Mouse (Mus musculus): ENCODE data around the gene Il23a. TPM values are rescaled to one million over a fixed set of nuclear protein-coding genes. Genes with fewer than 3 reads are reported as not detected.

Il23a gene
- polyA plus RNA-seq (2015; fragmentation: Nextera tagmentation; extraction: Ambion mirVana): 4.0 and 4.8 TPM in 2 replicates

DNA sequence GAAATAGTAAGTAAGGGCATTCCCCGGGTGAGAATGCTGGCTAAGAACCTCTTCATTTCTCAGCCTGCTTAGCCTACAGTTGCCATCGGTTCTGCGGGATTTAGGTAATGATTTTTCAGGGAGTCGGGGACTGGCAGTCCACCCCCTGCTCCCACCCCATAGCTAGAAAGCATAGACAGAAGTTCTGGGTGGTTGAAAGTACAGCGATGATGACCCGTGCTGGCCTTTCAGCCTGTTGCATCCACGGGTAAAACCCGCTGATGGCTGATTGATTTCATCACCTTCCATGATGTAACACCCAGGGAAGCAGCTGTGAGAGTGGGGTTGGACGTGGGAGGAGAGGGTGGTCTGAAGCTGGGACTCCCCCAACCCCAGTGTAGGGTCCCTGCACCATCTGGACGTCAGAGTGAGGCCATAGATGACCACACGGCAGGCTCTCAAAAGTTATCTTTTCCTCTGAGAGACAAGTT, at the start of gene Il23a:
Gene Il23a (minus strand): TSS at position 51 of the 470 bp plus-strand sequence.
- WGBS: 69% methylated on average over 11 of the region's 11 CpGs
- ATAC-seq (replicated peaks; ENCODE audit: insufficient number of reproducible peaks, insufficient read depth, low FRiP score, low read depth): no peak
- no peaks in the 10 kb centered on the region for H3K36me3 ChIP-seq
- no peaks in the 10 kb centered on the region for H3K27me3 ChIP-seq
- no peaks in the 10 kb centered on the region for H3K9me3 ChIP-seq (replicated peaks)
- H3K4me2 ChIP-seq: peak within 1 kb of the TSS; percentile 45
- peaks cover 26% of the 10 kb centered on the region for H3K4me1 ChIP-seq (replicated peaks)
- H3K27ac ChIP-seq: peak within 1 kb of the TSS; percentile 79
- H3K9ac ChIP-seq: no peak within 1 kb of the TSS
- peak within 1 kb of the TSS; percentile 29 for H3K4me3 ChIP-seq

- 86% methylated on average over 8 of the region's 8 CpGs for WGBS
- ATAC-seq (replicated peaks; ENCODE audit: insufficient number of reproducible peaks, insufficient read depth, low FRiP score, low read depth): no peak
- H3K27ac ChIP-seq: no peak overlapping the region
These were observed 49.0 kb upstream of the Il23a start for GRCm38 (mm10) chr10:128347541-128347940.

DNA sequence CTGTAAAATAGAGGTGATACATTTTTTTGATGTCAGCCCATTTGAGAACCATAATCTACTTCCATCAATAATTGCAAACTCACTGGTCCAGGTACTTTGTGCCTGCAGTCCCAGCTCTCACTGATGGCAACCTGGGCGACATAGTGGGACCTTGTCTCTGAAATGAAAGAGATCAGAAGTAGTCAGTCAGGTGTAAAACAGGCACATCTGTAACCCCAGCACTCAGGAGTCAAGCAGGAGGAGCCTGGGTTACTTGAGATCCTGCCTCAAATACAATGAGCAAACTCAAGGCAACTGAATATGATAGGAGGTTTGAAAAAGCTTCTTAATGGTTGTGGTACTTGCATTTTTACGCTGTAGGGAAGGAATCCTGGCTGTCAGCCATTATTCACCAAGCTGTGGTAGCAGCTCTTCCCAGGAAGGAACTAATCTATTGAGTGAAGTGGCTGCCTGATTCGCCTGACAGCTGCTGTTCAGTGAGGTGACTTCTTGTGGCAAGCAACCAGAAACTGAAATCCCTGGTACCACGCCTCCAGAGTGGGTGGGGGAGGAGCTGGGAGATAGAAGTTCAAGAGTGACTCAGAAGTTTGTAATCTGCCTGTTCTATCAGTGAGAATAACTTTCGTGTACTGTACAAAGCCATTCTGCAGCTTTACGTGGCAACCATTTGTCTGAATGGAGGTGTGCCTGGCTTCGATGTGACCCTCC, 46.2 kb upstream of the Il23a start:
- Histone ChIP-seq H3K9me3 (replicated peaks) (no peaks in the 10 kb centered on the region), H3K27ac (peak overlapping the region; percentile 84), H3K36me3 (peaks cover 15% of the 10 kb centered on the region), H3K27me3 (no peaks in the 10 kb centered on the region), H3K4me3 (peak overlapping the region; percentile 37), H3K4me1 (replicated peaks) (peaks cover 59% of the 10 kb centered on the region), H3K4me2 (peak overlapping the region; percentile 61), H3K9ac (peak overlapping the region; percentile 27; the same call in 1 of the 2 replicates)
- peak; percentile 90 for ATAC-seq (replicated peaks; ENCODE audit: insufficient number of reproducible peaks, insufficient read depth, low FRiP score, low read depth)
- 6% methylated on average over 7 of the region's 7 CpGs for WGBS

More at GRCm38 (mm10) chr10:128347541-128347940, 49.0 kb upstream of the Il23a start:
- H3K4me1 ChIP-seq (replicated peaks): peaks cover 43% of the 10 kb centered on the region
- H3K4me3 ChIP-seq: no peak overlapping the region
- H3K36me3 ChIP-seq: peaks cover 37% of the 10 kb centered on the region
- H3K4me2 ChIP-seq: no peak overlapping the region
- no peak overlapping the region for H3K9ac ChIP-seq
- H3K27me3 ChIP-seq: no peaks in the 10 kb centered on the region
- H3K9me3 ChIP-seq (replicated peaks): no peaks in the 10 kb centered on the region

DNA sequence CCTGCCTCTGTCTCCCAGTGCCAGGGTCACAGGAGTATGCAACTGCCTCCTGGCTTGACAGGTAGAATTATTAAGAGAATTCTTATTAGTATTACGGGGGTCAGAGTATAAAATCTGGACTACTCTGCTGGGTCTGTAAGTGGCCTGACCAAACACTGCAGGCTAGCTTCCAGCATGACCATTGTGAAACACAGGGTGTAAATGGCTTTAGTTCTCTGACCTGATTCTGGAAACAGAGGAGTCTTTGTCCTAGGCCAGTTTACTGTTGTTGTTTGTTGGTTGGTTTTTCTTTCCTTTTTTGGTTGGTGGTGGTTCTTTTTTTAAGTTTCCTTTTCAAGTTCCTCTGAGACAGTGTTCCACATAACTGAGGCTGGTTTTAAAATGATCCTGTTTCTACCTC, 44.9 kb upstream of the Il23a start:
- H3K27ac ChIP-seq: 0 out of 2 replicates have a peak overlapping the region, but pooled peaks have one; percentile 42
- H3K4me1 ChIP-seq (replicated peaks): peaks cover 72% of the 10 kb centered on the region
- H3K4me3 ChIP-seq: no peak overlapping the region
- no peaks in the 10 kb centered on the region for H3K9me3 ChIP-seq (replicated peaks)
- H3K27me3 ChIP-seq: no peaks in the 10 kb centered on the region
- H3K4me2 ChIP-seq: no peak overlapping the region
- no peak overlapping the region for H3K9ac ChIP-seq
- WGBS: 87% methylated on average over 1 of the region's 1 CpGs
- no peak for ATAC-seq (replicated peaks; ENCODE audit: insufficient number of reproducible peaks, insufficient read depth, low FRiP score, low read depth)
- peaks cover 9% of the 10 kb centered on the region for H3K36me3 ChIP-seq

- Histone ChIP-seq H3K4me3 (no peak overlapping the region), H3K27me3 (no peaks in the 10 kb centered on the region), H3K36me3 (peaks cover 6% of the 10 kb centered on the region; the same call in 1 of the 2 replicates), H3K4me1 (replicated peaks) (peaks cover 67% of the 10 kb centered on the region), H3K9me3 (replicated peaks) (no peaks in the 10 kb centered on the region), H3K9ac (no peak overlapping the region), H3K27ac (no peak overlapping the region), H3K4me2 (peak overlapping the region; percentile 69; the same call in 1 of the 2 replicates)
- 57% methylated on average over 2 of the region's 2 CpGs for WGBS
- ATAC-seq (replicated peaks; ENCODE audit: insufficient number of reproducible peaks, insufficient read depth, low FRiP score, low read depth): no peak
These were observed 41.7 kb upstream of the Il23a start for GRCm38 (mm10) chr10:128340257-128340656.

- 23% methylated on average over 2 of the region's 2 CpGs for WGBS
- Histone ChIP-seq H3K4me2 (peak overlapping the region; percentile 69), H3K27ac (peak overlapping the region; percentile 98), H3K36me3 (peaks cover 6% of the 10 kb centered on the region; the same call in 1 of the 2 replicates), H3K9me3 (replicated peaks) (no peaks in the 10 kb centered on the region), H3K27me3 (no peaks in the 10 kb centered on the region), H3K4me1 (replicated peaks) (peaks cover 57% of the 10 kb centered on the region), H3K4me3 (peak overlapping the region; percentile 94), H3K9ac (peak overlapping the region; percentile 95; the same call in 1 of the 2 replicates)
- ATAC-seq (replicated peaks; ENCODE audit: insufficient number of reproducible peaks, insufficient read depth, low FRiP score, low read depth): no peak
These were observed 40.4 kb upstream of the Il23a start for GRCm38 (mm10) chr10:128338948-128339347.

- peak overlapping the region; percentile 95 for H3K9ac ChIP-seq
- peak overlapping the region; percentile 69 for H3K4me2 ChIP-seq
- H3K27me3 ChIP-seq: no peaks in the 10 kb centered on the region
- H3K27ac ChIP-seq: peak overlapping the region; percentile 98
- peak overlapping the region; percentile 94 for H3K4me3 ChIP-seq
- H3K4me1 ChIP-seq (replicated peaks): peaks cover 52% of the 10 kb centered on the region
- H3K36me3 ChIP-seq: peaks cover 6% of the 10 kb centered on the region; the same call in 1 of the 2 replicates
- H3K9me3 ChIP-seq (replicated peaks): no peaks in the 10 kb centered on the region
- no peak for ATAC-seq (replicated peaks; ENCODE audit: insufficient number of reproducible peaks, insufficient read depth, low FRiP score, low read depth)
- WGBS: 9% methylated on average over 5 of the region's 5 CpGs
These were observed 39.9 kb upstream of the Il23a start for GRCm38 (mm10) chr10:128338415-128338814.

GRCm38 (mm10) chr10:128337306-128338181, 39.0 kb upstream of the Il23a start, which contains the start of gene Cs:
Cs (plus strand) TSS chr10:128337734.
- Histone ChIP-seq H3K27me3 (no peaks in the 10 kb centered on the region), H3K4me3 (peak within 1 kb of the TSS; percentile 94), H3K4me2 (peak within 1 kb of the TSS; percentile 75), H3K9ac (peak within 1 kb of the TSS; percentile 95), H3K27ac (peak within 1 kb of the TSS; percentile 98), H3K9me3 (replicated peaks) (no peaks in the 10 kb centered on the region), H3K4me1 (replicated peaks) (peaks cover 47% of the 10 kb centered on the region), H3K36me3 (peaks cover 6% of the 10 kb centered on the region; the same call in 1 of the 2 replicates)
- ATAC-seq (replicated peaks; ENCODE audit: insufficient number of reproducible peaks, insufficient read depth, low FRiP score, low read depth): peak; percentile 95
- under 1% methylated on average over 61 of the region's 61 CpGs for WGBS

GRCm38 (mm10) chr10:128336597-128336996, 38.0 kb upstream of the Il23a start:
- Histone ChIP-seq H3K27me3 (no peaks in the 10 kb centered on the region), H3K4me1 (replicated peaks) (peaks cover 44% of the 10 kb centered on the region), H3K9me3 (replicated peaks) (no peaks in the 10 kb centered on the region), H3K9ac (no peak overlapping the region), H3K36me3 (peaks cover 6% of the 10 kb centered on the region; the same call in 1 of the 2 replicates), H3K27ac (peak overlapping the region; percentile 94), H3K4me2 (peak overlapping the region; percentile 75), H3K4me3 (peak overlapping the region; percentile 94)
- ATAC-seq (replicated peaks; ENCODE audit: insufficient number of reproducible peaks, insufficient read depth, low FRiP score, low read depth): no peak
- WGBS: 75% methylated on average over 3 of the region's 3 CpGs

DNA sequence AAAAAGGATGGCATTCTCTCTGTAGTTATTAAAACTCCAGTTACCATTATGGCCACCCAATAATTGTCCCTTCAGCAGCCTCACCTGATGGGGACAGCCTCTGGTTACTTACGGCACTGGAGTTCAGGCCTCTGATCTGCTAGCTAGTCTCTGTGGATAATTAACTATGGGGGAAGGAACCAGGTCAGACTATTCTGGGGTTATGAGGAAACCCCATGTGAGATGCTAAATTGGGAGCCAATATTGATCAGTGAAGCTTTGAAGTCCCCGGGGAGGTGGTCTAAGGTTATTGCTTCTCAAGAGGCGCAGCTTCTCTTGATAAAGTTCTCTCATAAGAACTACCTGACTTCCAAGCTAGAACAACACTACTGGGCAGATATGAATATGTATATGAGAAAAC, 37.6 kb upstream of the Il23a start:
- no peak for ATAC-seq (replicated peaks; ENCODE audit: insufficient number of reproducible peaks, insufficient read depth, low FRiP score, low read depth)

DNA sequence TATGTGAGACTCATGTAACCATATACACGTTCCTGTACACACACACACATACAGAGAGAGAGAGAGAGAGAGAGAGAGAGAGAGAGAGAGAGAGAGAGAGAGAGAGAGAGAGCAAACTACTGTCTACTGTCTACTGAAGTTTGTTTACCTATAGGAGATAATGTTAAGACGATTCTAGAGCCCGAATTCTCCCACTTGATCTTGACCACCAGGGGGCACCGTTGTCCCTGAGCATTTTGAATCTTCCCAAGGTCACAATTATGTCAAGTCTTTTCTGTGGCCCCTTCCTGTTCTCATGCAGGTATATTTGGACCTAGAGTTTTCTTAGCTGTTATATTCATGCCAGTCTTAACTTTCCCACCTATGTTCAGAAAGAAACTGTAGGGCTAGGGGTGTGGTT, 37.0 kb upstream of the Il23a start:
- Histone ChIP-seq H3K4me2 (no peak overlapping the region), H3K27me3 (no peaks in the 10 kb centered on the region), H3K36me3 (no peaks in the 10 kb centered on the region), H3K9me3 (replicated peaks) (no peaks in the 10 kb centered on the region), H3K9ac (no peak overlapping the region), H3K4me3 (no peak overlapping the region), H3K4me1 (replicated peaks) (peaks cover 39% of the 10 kb centered on the region), H3K27ac (peak overlapping the region; percentile 94)
- no peak for ATAC-seq (replicated peaks; ENCODE audit: insufficient number of reproducible peaks, insufficient read depth, low FRiP score, low read depth)
- 5% methylated on average over 4 of the region's 4 CpGs for WGBS

More for the DNA sequence above, 37.6 kb upstream of the Il23a start:
- Histone ChIP-seq H3K4me3 (no peak overlapping the region), H3K36me3 (0 out of 2 replicates have a peak, but pooled peaks cover 5% of the 10 kb centered on the region), H3K4me1 (replicated peaks) (peaks cover 41% of the 10 kb centered on the region), H3K4me2 (no peak overlapping the region), H3K9ac (no peak overlapping the region), H3K27me3 (no peaks in the 10 kb centered on the region), H3K27ac (peak overlapping the region; percentile 94), H3K9me3 (replicated peaks) (no peaks in the 10 kb centered on the region)
- 93% methylated on average over 3 of the region's 3 CpGs for WGBS
